Mouse (Mus musculus) embryonic facial prominence, embryonic 14.5 days (tissue): ENCODE measurements around the gene Hsp90aa1. TPM values are rescaled to one million over a fixed set of nuclear protein-coding genes. Genes with fewer than 3 reads are reported as not detected.
A peak's percentile ranks its signal among the peaks of the same experiment; 100 is the strongest.

Source experiments
- ATAC-seq: fragments of 200-750 bp; cut with Nextera tagmentation; 2 replicates; pipeline ENCODE4 v1.8.0; 2017; ENCODE audit warnings: low read depth, moderate number of reproducible peaks, moderate TSS enrichment
- DNase-seq: peaks from one replicate; pipeline ENCODE4 v3.0.0-alpha.2; 2015; ENCODE audit warnings: low spot score
- H3K27ac ChIP-seq: fragments of 300-500 bp; sonication (generic); replicated peaks from 2 replicates; pipeline ENCODE4 v1.5.1; 2014; ENCODE audit warnings: low read depth, mild to moderate bottlenecking, low read length, moderate library complexity
- H3K27me3 ChIP-seq: fragments of 300-500 bp; sonication (generic); replicated peaks from 2 replicates; pipeline ENCODE4 v1.6.1; 2014; ENCODE audit warnings: low read length; ENCODE audit not compliant: control insufficient read depth, insufficient read depth
- H3K36me3 ChIP-seq: fragments of 300-500 bp; sonication (generic); 2 replicates; pipeline ENCODE4 v1.6.1; 2014; ENCODE audit warnings: low read length, mixed read lengths; ENCODE audit not compliant: control insufficient read depth, insufficient read depth
- H3K4me1 ChIP-seq: fragments of 300-500 bp; sonication (generic); 2 replicates; pipeline ENCODE4 v1.6.1; 2014; ENCODE audit warnings: antibody characterized with exemption, low read length; ENCODE audit not compliant: control insufficient read depth, insufficient read depth
- H3K4me2 ChIP-seq: fragments of 300-500 bp; sonication (generic); 2 replicates; pipeline ENCODE4 v1.6.1; 2014; ENCODE audit warnings: low read depth, mild to moderate bottlenecking, low read length, moderate library complexity, mixed read lengths
- H3K4me3 ChIP-seq: fragments of 300-500 bp; sonication (generic); 2 replicates; pipeline ENCODE4 v1.5.1; 2014; ENCODE audit warnings: low read depth, mild to moderate bottlenecking, low read length
- H3K9ac ChIP-seq: fragments of 300-500 bp; sonication (generic); 2 replicates; pipeline ENCODE4 v1.6.1; 2014; ENCODE audit warnings: low read depth, mild to moderate bottlenecking, low read length, moderate library complexity, mixed read lengths
- H3K9me3 ChIP-seq: fragments of 300-500 bp; sonication (generic); 2 replicates; pipeline ENCODE4 v1.6.1; 2016; ENCODE audit warnings: low read length; ENCODE audit not compliant: control insufficient read depth
- WGBS: fragments of 180-500 bp; shearing (Covaris S2); extraction: QIAGEN DNeasy Blood & Tissue Kit; methylation state at CpG from one replicate; pipeline ENCODE4 v1.1.7; 2014; 5-methylcytosine and 5-hydroxymethylcytosine counted together
- polyA plus RNA-seq: library from polyadenylated mRNA; unstranded; fragments of >200 nt; fragmentation: Nextera tagmentation; extraction: Ambion mirVana; gene quantifications from 2 replicates; pipeline ENCODE4 v1.2.1, GENCODE M21; 2014

Gene Hsp90aa1
- polyA plus RNA-seq, 1 experiment from 2014 or later: 873 TPM

GRCm38 (mm10) chr12:110682561-110683299 is 19.8 kb downstream of the Hsp90aa1 start, which contains the start of gene 1700001K19Rik:
1700001K19Rik (minus strand) TSS chr12:110682619.
- 0 out of 2 replicates have a peak, but pooled peaks cover 6% of the 10 kb centered on the region for H3K36me3 ChIP-seq
- no peaks in the 10 kb centered on the region for H3K9me3 ChIP-seq
- peak; percentile 25 for DNase-seq
- H3K4me2 ChIP-seq: no peak within 1 kb of the TSS
- no peak for ATAC-seq
- no peaks in the 10 kb centered on the region for H3K27me3 ChIP-seq
- WGBS: 73% methylated on average over 9 of the region's 9 CpGs
- H3K4me1 ChIP-seq: no peaks in the 10 kb centered on the region
- H3K9ac ChIP-seq: no peak within 1 kb of the TSS
- no peak within 1 kb of the TSS for H3K27ac ChIP-seq
- H3K4me3 ChIP-seq: no peak within 1 kb of the TSS

GRCm38 (mm10) chr12:110681878-110682277 is 20.6 kb downstream of the Hsp90aa1 start:
- ATAC-seq: no peak
- Histone ChIP-seq H3K9ac (no peak overlapping the region), H3K4me1 (no peaks in the 10 kb centered on the region), H3K27me3 (no peaks in the 10 kb centered on the region), H3K9me3 (no peaks in the 10 kb centered on the region), H3K36me3 (0 out of 2 replicates have a peak, but pooled peaks cover 5% of the 10 kb centered on the region), H3K27ac (no peak overlapping the region), H3K4me3 (no peak overlapping the region), H3K4me2 (no peak overlapping the region)
- 58% methylated on average over 3 of the region's 3 CpGs for WGBS
- no peak for DNase-seq

- ATAC-seq: 0 out of 2 replicates have a peak, but pooled peaks have one; percentile 17
- 28% methylated on average over 7 of the region's 7 CpGs for WGBS
- Histone ChIP-seq H3K27me3 (no peaks in the 10 kb centered on the region), H3K27ac (no peak overlapping the region), H3K36me3 (no peaks in the 10 kb centered on the region), H3K4me2 (no peak overlapping the region), H3K4me1 (no peaks in the 10 kb centered on the region), H3K9ac (no peak overlapping the region), H3K9me3 (no peaks in the 10 kb centered on the region), H3K4me3 (no peak overlapping the region)
- DNase-seq: peak; percentile 58
These were observed 21.3 kb downstream of the Hsp90aa1 start for GRCm38 (mm10) chr12:110681191-110681590.

GRCm38 (mm10) chr12:110674243-110674642 is 28.3 kb downstream of the Hsp90aa1 start:
- ATAC-seq: no peak
- peaks cover 3% of the 10 kb centered on the region; the same call in 1 of the 2 replicates for H3K36me3 ChIP-seq
- H3K27me3 ChIP-seq: no peaks in the 10 kb centered on the region
- H3K27ac ChIP-seq: no peak overlapping the region
- no peak overlapping the region for H3K4me2 ChIP-seq
- H3K4me3 ChIP-seq: no peak overlapping the region
- 47% methylated on average over 5 of the region's 5 CpGs for WGBS
- no peak for DNase-seq
- no peaks in the 10 kb centered on the region for H3K9me3 ChIP-seq
- H3K9ac ChIP-seq: no peak overlapping the region
- no peaks in the 10 kb centered on the region for H3K4me1 ChIP-seq

GRCm38 (mm10) chr12:110667466-110668077 is 35.0 kb downstream of the Hsp90aa1 start:
- no peak for ATAC-seq
- no peaks in the 10 kb centered on the region for H3K9me3 ChIP-seq
- WGBS: 91% methylated on average over 13 of the region's 13 CpGs

GRCm38 (mm10) chr12:110661746-110662145 is 40.8 kb downstream of the Hsp90aa1 start:
- Histone ChIP-seq H3K4me1 (no peaks in the 10 kb centered on the region), H3K9ac (no peak overlapping the region), H3K9me3 (no peaks in the 10 kb centered on the region), H3K4me2 (no peak overlapping the region), H3K36me3 (peaks cover 100% of the 10 kb centered on the region), H3K4me3 (no peak overlapping the region), H3K27me3 (no peaks in the 10 kb centered on the region), H3K27ac (no peak overlapping the region)
- WGBS: 94% methylated on average over 14 of the region's 14 CpGs
- no peak for ATAC-seq
- no peak for DNase-seq

More at GRCm38 (mm10) chr12:110667466-110668077, 35.0 kb downstream of the Hsp90aa1 start:
- Histone ChIP-seq H3K27me3 (no peaks in the 10 kb centered on the region), H3K4me3 (no peak overlapping the region), H3K4me1 (no peaks in the 10 kb centered on the region), H3K4me2 (no peak overlapping the region), H3K36me3 (peaks cover 69% of the 10 kb centered on the region), H3K27ac (no peak overlapping the region), H3K9ac (no peak overlapping the region)
- no peak for DNase-seq

GRCm38 (mm10) chr12:110651464-110651863 is 51.1 kb downstream of the Hsp90aa1 start:
- H3K27ac ChIP-seq: no peak overlapping the region
- 95% methylated on average over 17 of the region's 17 CpGs for WGBS
- H3K4me2 ChIP-seq: no peak overlapping the region
- H3K4me1 ChIP-seq: no peaks in the 10 kb centered on the region
- DNase-seq (no peak), ATAC-seq (no peak)
- no peak overlapping the region for H3K4me3 ChIP-seq
- no peaks in the 10 kb centered on the region for H3K9me3 ChIP-seq
- H3K36me3 ChIP-seq: peaks cover 97% of the 10 kb centered on the region
- no peak overlapping the region for H3K9ac ChIP-seq
- no peaks in the 10 kb centered on the region for H3K27me3 ChIP-seq

- Histone ChIP-seq H3K9ac (no peak overlapping the region), H3K4me2 (no peak overlapping the region), H3K27me3 (no peaks in the 10 kb centered on the region), H3K4me3 (no peak overlapping the region), H3K27ac (no peak overlapping the region), H3K9me3 (no peaks in the 10 kb centered on the region), H3K36me3 (peaks cover 97% of the 10 kb centered on the region), H3K4me1 (no peaks in the 10 kb centered on the region)
- DNase-seq: no peak
- no peak for ATAC-seq
- WGBS: 85% methylated on average over 8 of the region's 8 CpGs
These were observed 52.3 kb downstream of the Hsp90aa1 start for GRCm38 (mm10) chr12:110650241-110650641.
